Mouse (Mus musculus): ENCODE data around the gene Rap2c. TPM values are rescaled to one million over a fixed set of nuclear protein-coding genes. Genes with fewer than 3 reads are reported as not detected.

Gene Rap2c
- total and polyA plus RNA-seq, 2 experiments: 3.6 to 16.3 TPM

GRCm38 (mm10) chrX:50989940-50990339 lies 27.9 kb downstream of the Rap2c start:
- Histone ChIP-seq H3K79me2 (ENCODE audit: control insufficient read depth, insufficient read depth, low read length) (no peaks in the 10 kb centered on the region), H3K9ac (ENCODE audit: low read depth, low read length) (no peak overlapping the region), H3K27ac (replicated peaks; ENCODE audit: insufficient read depth, low read depth, low read length) (no peak overlapping the region), H3K4me3 (ENCODE audit: insufficient read depth, low read depth, low read length) (no peak overlapping the region), H3K36me3 (ENCODE audit: control insufficient read depth, insufficient read depth, low read length) (no peaks in the 10 kb centered on the region), H3K4me1 (ENCODE audit: control insufficient read depth, insufficient read depth, low read length) (no peaks in the 10 kb centered on the region), H3K27me3 (ENCODE audit: control insufficient read depth, insufficient read depth, low read length) (no peaks in the 10 kb centered on the region)
- no peak for DNase-seq (ENCODE audit: extremely low read depth, low read depth, low spot score)
- no peak for TF ChIP-seq POLR2A (IDR thresholded peaks at IDR 0.05; ENCODE audit: extremely low read depth, insufficient read depth, low read length)
- TF ChIP-seq CTCF (IDR thresholded peaks at IDR 0.05; ENCODE audit: low read depth, low read length): no peak
- WGBS: 96% methylated on average over 6 of the region's 6 CpGs

DNA sequence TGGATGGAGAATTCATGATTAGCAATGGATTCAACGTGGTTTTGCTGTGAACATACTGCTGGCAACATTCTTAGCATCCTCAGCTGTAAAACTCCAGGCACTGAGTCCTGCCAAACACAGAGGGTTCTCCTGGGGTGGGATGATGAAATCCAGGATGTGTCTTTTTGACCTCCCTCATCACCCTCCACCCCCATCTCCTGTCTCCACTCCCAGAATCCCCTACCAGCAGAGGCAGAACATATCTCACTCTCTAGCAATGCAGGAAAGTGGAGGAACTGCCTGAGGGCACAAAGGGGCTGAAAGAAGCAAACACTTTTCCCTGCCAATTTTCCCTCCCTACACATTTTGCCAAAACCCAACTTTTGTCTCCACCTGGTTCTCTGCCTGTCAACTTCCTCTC lies 29.2 kb downstream of the Rap2c start:
- H3K27ac ChIP-seq (replicated peaks; ENCODE audit: insufficient read depth, low read depth, low read length): no peak overlapping the region
- H3K9ac ChIP-seq (ENCODE audit: low read depth, low read length): no peak overlapping the region
- H3K79me2 ChIP-seq (ENCODE audit: control insufficient read depth, insufficient read depth, low read length): no peaks in the 10 kb centered on the region
- WGBS: 33% methylated on average over 1 of the region's 1 CpGs
- no peaks in the 10 kb centered on the region for H3K4me1 ChIP-seq (ENCODE audit: control insufficient read depth, insufficient read depth, low read length)
- H3K4me3 ChIP-seq (ENCODE audit: insufficient read depth, low read depth, low read length): no peak overlapping the region
- H3K36me3 ChIP-seq (ENCODE audit: control insufficient read depth, insufficient read depth, low read length): no peaks in the 10 kb centered on the region
- TF ChIP-seq CTCF (IDR thresholded peaks at IDR 0.05; ENCODE audit: low read depth, low read length) (no peak), POLR2A (IDR thresholded peaks at IDR 0.05; ENCODE audit: extremely low read depth, insufficient read depth, low read length) (no peak)
- no peaks in the 10 kb centered on the region for H3K27me3 ChIP-seq (ENCODE audit: control insufficient read depth, insufficient read depth, low read length)
- DNase-seq (ENCODE audit: extremely low read depth, low read depth, low spot score): no peak

GRCm38 (mm10) chrX:50978428-50978827 lies 39.4 kb downstream of the Rap2c start:
- 91% methylated on average over 2 of the region's 2 CpGs for WGBS
- H3K4me1 ChIP-seq (ENCODE audit: control insufficient read depth, insufficient read depth, low read length): no peaks in the 10 kb centered on the region

GRCm38 (mm10) chrX:50972145-50972544 lies 45.7 kb downstream of the Rap2c start:
- TF ChIP-seq CTCF (IDR thresholded peaks at IDR 0.05; ENCODE audit: low read depth, low read length): no peak
- no peak for TF ChIP-seq POLR2A (IDR thresholded peaks at IDR 0.05; ENCODE audit: extremely low read depth, insufficient read depth, low read length)
- 84% methylated on average over 4 of the region's 4 CpGs for WGBS

More at GRCm38 (mm10) chrX:50978428-50978827, 39.4 kb downstream of the Rap2c start:
- Histone ChIP-seq H3K27ac (replicated peaks; ENCODE audit: insufficient read depth, low read depth, low read length) (no peak overlapping the region), H3K4me3 (ENCODE audit: insufficient read depth, low read depth, low read length) (no peak overlapping the region), H3K27me3 (ENCODE audit: control insufficient read depth, insufficient read depth, low read length) (no peaks in the 10 kb centered on the region), H3K36me3 (ENCODE audit: control insufficient read depth, insufficient read depth, low read length) (no peaks in the 10 kb centered on the region), H3K9ac (ENCODE audit: low read depth, low read length) (no peak overlapping the region), H3K79me2 (ENCODE audit: control insufficient read depth, insufficient read depth, low read length) (no peaks in the 10 kb centered on the region)
- DNase-seq (ENCODE audit: extremely low read depth, low read depth, low spot score): no peak
- TF ChIP-seq CTCF (IDR thresholded peaks at IDR 0.05; ENCODE audit: low read depth, low read length) (no peak), POLR2A (IDR thresholded peaks at IDR 0.05; ENCODE audit: extremely low read depth, insufficient read depth, low read length) (no peak)

DNA sequence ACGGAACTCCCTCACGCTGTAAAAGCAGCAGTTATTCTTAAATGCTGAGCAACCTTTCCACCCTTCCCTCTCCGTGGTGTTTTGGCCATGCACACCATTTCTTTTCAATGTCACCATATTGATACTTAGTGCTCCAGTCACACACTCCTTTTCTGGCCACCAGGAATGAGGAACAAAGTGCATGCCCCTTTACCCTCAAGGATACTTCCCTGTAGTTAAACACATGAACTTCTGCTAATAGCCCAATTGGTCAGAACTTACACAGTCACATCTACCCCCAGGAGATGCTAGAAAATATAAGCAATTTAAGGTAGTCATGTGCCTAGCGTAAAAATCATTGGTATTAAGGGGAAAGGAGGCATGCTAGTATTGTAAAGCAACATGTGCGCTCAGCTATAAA lies 47.9 kb downstream of the Rap2c start:
- 84% methylated on average over 5 of the region's 5 CpGs for whole genome bisulfite sequencing
- TF ChIP-seq CTCF (IDR thresholded peaks at IDR 0.05; ENCODE audit: low read depth, low read length): no peak
- no peak for TF ChIP-seq POLR2A (IDR thresholded peaks at IDR 0.05; ENCODE audit: extremely low read depth, insufficient read depth, low read length)
- H3K4me3 ChIP-seq (ENCODE audit: insufficient read depth, low read depth, low read length): no peak overlapping the region
- no peak for DNase-seq (ENCODE audit: extremely low read depth, low read depth, low spot score)
- no peak overlapping the region for H3K27ac ChIP-seq (replicated peaks; ENCODE audit: insufficient read depth, low read depth, low read length)
- no peaks in the 10 kb centered on the region for H3K79me2 ChIP-seq (ENCODE audit: control insufficient read depth, insufficient read depth, low read length)
- no peak overlapping the region for H3K9ac ChIP-seq (ENCODE audit: low read depth, low read length)
- H3K36me3 ChIP-seq (ENCODE audit: control insufficient read depth, insufficient read depth, low read length): no peaks in the 10 kb centered on the region
- no peaks in the 10 kb centered on the region for H3K27me3 ChIP-seq (ENCODE audit: control insufficient read depth, insufficient read depth, low read length)
- no peaks in the 10 kb centered on the region for H3K4me1 ChIP-seq (ENCODE audit: control insufficient read depth, insufficient read depth, low read length)

More at GRCm38 (mm10) chrX:50972145-50972544, 45.7 kb downstream of the Rap2c start:
- no peak overlapping the region for H3K4me3 ChIP-seq (ENCODE audit: insufficient read depth, low read depth, low read length)
- H3K27me3 ChIP-seq (ENCODE audit: control insufficient read depth, insufficient read depth, low read length): no peaks in the 10 kb centered on the region
- H3K9ac ChIP-seq (ENCODE audit: low read depth, low read length): no peak overlapping the region
- H3K27ac ChIP-seq (replicated peaks; ENCODE audit: insufficient read depth, low read depth, low read length): no peak overlapping the region
- no peaks in the 10 kb centered on the region for H3K79me2 ChIP-seq (ENCODE audit: control insufficient read depth, insufficient read depth, low read length)
- H3K4me1 ChIP-seq (ENCODE audit: control insufficient read depth, insufficient read depth, low read length): no peaks in the 10 kb centered on the region
- H3K36me3 ChIP-seq (ENCODE audit: control insufficient read depth, insufficient read depth, low read length): no peaks in the 10 kb centered on the region
- DNase-seq (ENCODE audit: extremely low read depth, low read depth, low spot score): no peak

- no peak overlapping the region for H3K4me3 ChIP-seq (ENCODE audit: insufficient read depth, low read depth, low read length)
- DNase-seq (ENCODE audit: extremely low read depth, low read depth, low spot score): no peak
Observed at GRCm38 (mm10) chrX:50968157-50968932, 49.5 kb downstream of the Rap2c start.

More at GRCm38 (mm10) chrX:50968157-50968932, 49.5 kb downstream of the Rap2c start:
- no peaks in the 10 kb centered on the region for H3K27me3 ChIP-seq (ENCODE audit: control insufficient read depth, insufficient read depth, low read length)
- TF ChIP-seq CTCF (IDR thresholded peaks at IDR 0.05; ENCODE audit: low read depth, low read length) (no peak), POLR2A (IDR thresholded peaks at IDR 0.05; ENCODE audit: extremely low read depth, insufficient read depth, low read length) (no peak)
- no peak overlapping the region for H3K9ac ChIP-seq (ENCODE audit: low read depth, low read length)
- no peaks in the 10 kb centered on the region for H3K4me1 ChIP-seq (ENCODE audit: control insufficient read depth, insufficient read depth, low read length)
- no peaks in the 10 kb centered on the region for H3K79me2 ChIP-seq (ENCODE audit: control insufficient read depth, insufficient read depth, low read length)
- no peaks in the 10 kb centered on the region for H3K36me3 ChIP-seq (ENCODE audit: control insufficient read depth, insufficient read depth, low read length)
- 51% methylated on average over 10 of the region's 10 CpGs for WGBS
- no peak overlapping the region for H3K27ac ChIP-seq (replicated peaks; ENCODE audit: insufficient read depth, low read depth, low read length)
